Comparison of ENCODE assay signal across 19 mouse cellular contexts in the genomic region with DNA sequence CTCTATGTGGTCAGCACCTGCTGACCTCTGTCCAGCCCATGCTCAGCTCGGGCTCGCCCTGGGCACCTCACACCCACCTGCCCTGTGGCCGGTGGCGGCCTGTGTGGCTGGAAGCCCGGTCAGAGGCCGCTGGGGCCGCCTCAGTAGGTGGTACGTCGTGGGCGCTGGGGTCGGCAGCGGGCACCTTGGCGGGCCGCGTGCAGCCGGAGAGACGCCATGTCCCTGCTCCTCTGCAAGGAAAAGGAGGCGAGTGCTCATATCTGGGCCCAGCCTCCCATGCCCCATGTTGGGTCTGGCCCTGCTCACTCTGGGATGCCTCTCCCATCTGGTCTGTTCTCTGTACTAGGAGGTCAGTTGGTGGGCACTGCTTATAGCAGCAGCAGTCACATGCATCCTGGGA. TPM values are rescaled to one million over a fixed set of nuclear protein-coding genes. Genes with fewer than 3 reads are reported as not detected.
DNase-seq lines count a peak whose midpoint lies in the region; ATAC-seq and TF ChIP-seq lines count a peak whose summit lies in the region.
"Had no signal": no experiment of that assay in that cellular context is flagged by ENCODE, and none has a peak within 500 bp of the region (broad histone marks: within the 10 kb centered on the region; RNA-seq: fewer than 3 reads in every experiment).

No protein-coding gene starts in this region.

- no peak overlapping the region for H3K4me2 ChIP-seq in heart, postnatal 0 days (ENCODE audit: low read depth, low read length)
- H3K4me2 ChIP-seq in midbrain, embryonic 13.5 days (replicated peaks) = no peak overlapping the region
- H3K4me2 ChIP-seq in midbrain, embryonic 15.5 days = no peak overlapping the region
- no peak overlapping the region for H3K4me2 ChIP-seq in myocyte (ENCODE audit: low read depth)
- H3K4me2 ChIP-seq: hindbrain, embryonic 12.5 days; neural tube, embryonic 13.5 days; stomach, embryonic 15.5 days had no signal

- H3K27ac ChIP-seq in heart, postnatal 0 days (ENCODE audit: low read depth) = peak overlapping the region; percentile 72
- H3K27ac ChIP-seq in midbrain, embryonic 13.5 days = 0 out of 2 replicates have a peak overlapping the region, but pooled peaks have one; percentile 19
- no peak overlapping the region for H3K27ac ChIP-seq in midbrain, embryonic 15.5 days
- H3K27ac ChIP-seq in cerebellum, adult 2 months (ENCODE audit: insufficient read depth, low read length) = no peak overlapping the region
- H3K27ac ChIP-seq: hindbrain, embryonic 12.5 days; kidney, postnatal 0 days; layer of hippocampus, adult 2 months; neural tube, embryonic 13.5 days; stomach, embryonic 15.5 days had no signal

- intact Hi-C loops in heart, postnatal 14 days (cut with DNase I) = no loop called here

- no peak for TF ChIP-seq CTCF in heart, postnatal 0 days (IDR thresholded peaks at IDR 0.05; ENCODE audit: low read depth)
- no peak for TF ChIP-seq CTCF in cerebellum, adult 2 months (IDR thresholded peaks at IDR 0.05; ENCODE audit: borderline replicate concordance, insufficient read depth, low read depth, low read length)

- DNase-seq in heart, adult 11 months = peak; percentile 91
- DNase-seq in heart, postnatal 4 days = no peak
- DNase-seq in heart, postnatal 0 days (ENCODE audit: low spot score) = no peak
- no peak for DNase-seq in heart, postnatal 14 days
- no peak for DNase-seq in cerebellum, adult 2 months
- DNase-seq: adrenal gland, postnatal 25 days; cerebellum, adult 18-20 months; gastrocnemius, postnatal 14 days; right cerebral cortex, postnatal 14 days; thymus, adult 2 months had no signal

- 86% methylated on average over 15 of the region's 18 CpGs for WGBS in heart, postnatal 0 days
- WGBS in midbrain, embryonic 13.5 days = 90% methylated on average over 18 of the region's 18 CpGs
- 88% methylated on average over 18 of the region's 18 CpGs for WGBS in midbrain, embryonic 15.5 days
- 77% methylated on average over 18 of the region's 18 CpGs for WGBS in cerebellum, adult 2 months

- no peak for TF ChIP-seq EP300 in heart, postnatal 0 days (IDR thresholded peaks at IDR 0.05; ENCODE audit: low read depth)

- H3K36me3 ChIP-seq in heart, postnatal 0 days (replicated peaks; ENCODE audit: control insufficient read depth, insufficient read depth, low read length) = peaks cover 54% of the 10 kb centered on the region
- peaks cover 89% of the 10 kb centered on the region for H3K36me3 ChIP-seq in midbrain, embryonic 13.5 days
- peaks cover 26% of the 10 kb centered on the region for H3K36me3 ChIP-seq in midbrain, embryonic 15.5 days (replicated peaks)
- peaks cover 18% of the 10 kb centered on the region for H3K36me3 ChIP-seq in myocyte (ENCODE audit: control insufficient read depth, insufficient read depth)

- peak; percentile 37 for ATAC-seq in heart, postnatal 0 days (ENCODE audit: insufficient read depth, low read depth)
- ATAC-seq in midbrain, embryonic 13.5 days = no peak
- no peak for ATAC-seq in midbrain, embryonic 15.5 days (replicated peaks)
- ATAC-seq: intestine, embryonic 16.5 days had no signal

- H3K9me3 ChIP-seq in heart, postnatal 0 days (replicated peaks; ENCODE audit: control insufficient read depth, low read length) = no peaks in the 10 kb centered on the region
- no peaks in the 10 kb centered on the region for H3K9me3 ChIP-seq in midbrain, embryonic 13.5 days
- H3K9me3 ChIP-seq in midbrain, embryonic 15.5 days = no peaks in the 10 kb centered on the region
- H3K9me3 ChIP-seq: hindbrain, embryonic 12.5 days; neural tube, embryonic 13.5 days; stomach, embryonic 15.5 days had no signal

- no peak overlapping the region for H3K4me3 ChIP-seq in heart, postnatal 0 days (ENCODE audit: low read depth, low read length)
- no peak overlapping the region for H3K4me3 ChIP-seq in midbrain, embryonic 13.5 days (replicated peaks)
- H3K4me3 ChIP-seq in midbrain, embryonic 15.5 days = no peak overlapping the region
- no peak overlapping the region for H3K4me3 ChIP-seq in myocyte
- H3K4me3 ChIP-seq in cerebellum, adult 2 months (replicated peaks; ENCODE audit: insufficient read depth, low read depth, low read length) = no peak overlapping the region
- H3K4me3 ChIP-seq: hindbrain, embryonic 12.5 days; layer of hippocampus, adult 2 months; neural tube, embryonic 13.5 days; stomach, embryonic 15.5 days had no signal

- H3ac ChIP-seq in myocyte (ENCODE audit: control insufficient read depth, insufficient read length) = no peak overlapping the region

- no peaks in the 10 kb centered on the region for H3K79me2 ChIP-seq in myocyte (ENCODE audit: control insufficient read depth, insufficient read depth)

- TF ChIP-seq POLR2A in myocyte (IDR thresholded peaks at IDR 0.05; ENCODE audit: insufficient read length, low read depth) = no peak
- no peak for TF ChIP-seq POLR2A in cerebellum, adult 2 months (IDR thresholded peaks at IDR 0.05; ENCODE audit: borderline replicate concordance, insufficient read depth, low read length)

- H3K4me1 ChIP-seq in heart, postnatal 0 days (ENCODE audit: control insufficient read depth, insufficient read depth) = peaks cover 28% of the 10 kb centered on the region
- H3K4me1 ChIP-seq in midbrain, embryonic 13.5 days (replicated peaks) = no peaks in the 10 kb centered on the region
- no peaks in the 10 kb centered on the region for H3K4me1 ChIP-seq in midbrain, embryonic 15.5 days
- H3K4me1 ChIP-seq in cerebellum, adult 2 months (ENCODE audit: control insufficient read depth, insufficient read depth, low read length) = peaks cover 3% of the 10 kb centered on the region; the same call in 1 of the 2 replicates
- H3K4me1 ChIP-seq: hindbrain, embryonic 12.5 days; neural tube, embryonic 13.5 days had no signal

- H3K27me3 ChIP-seq in heart, postnatal 0 days (ENCODE audit: control insufficient read depth, insufficient read depth, low read length) = no peaks in the 10 kb centered on the region
- H3K27me3 ChIP-seq in midbrain, embryonic 13.5 days = no peaks in the 10 kb centered on the region
- no peaks in the 10 kb centered on the region for H3K27me3 ChIP-seq in midbrain, embryonic 15.5 days (replicated peaks)
- H3K27me3 ChIP-seq in myocyte (ENCODE audit: control insufficient read depth, insufficient read depth, insufficient read length) = no peaks in the 10 kb centered on the region
- H3K27me3 ChIP-seq in cerebellum, adult 2 months (ENCODE audit: control insufficient read depth, insufficient read depth, low read length) = no peaks in the 10 kb centered on the region
- H3K27me3 ChIP-seq: hindbrain, embryonic 12.5 days; neural tube, embryonic 13.5 days; stomach, embryonic 15.5 days had no signal

- H3K9ac ChIP-seq in heart, postnatal 0 days (replicated peaks; ENCODE audit: low read depth, low read length) = no peak overlapping the region
- H3K9ac ChIP-seq in midbrain, embryonic 13.5 days (replicated peaks) = no peak overlapping the region
- no peak overlapping the region for H3K9ac ChIP-seq in midbrain, embryonic 15.5 days
- H3K9ac ChIP-seq: hindbrain, embryonic 12.5 days; neural tube, embryonic 13.5 days; stomach, embryonic 15.5 days had no signal

TF ChIP-seq in myocyte, 11 proteins besides CTCF, POLR2A, EP300 and RAD21:
- TF ChIP-seq POLR2AphosphoS2 (IDR thresholded peaks at IDR 0.05; ENCODE audit: insufficient read length, low read depth) (peak; percentile 30), MYOD1 (IDR thresholded peaks at IDR 0.05; ENCODE audit: control insufficient read depth in 1 of 3, insufficient read length in 2 of 3, low read depth in 2 of 3) (peak in 1 of 3 experiments; percentile 49), SRF (IDR thresholded peaks at IDR 0.05; ENCODE audit: control insufficient read depth, insufficient read length, low read depth) (no peak), MYOG (IDR thresholded peaks at IDR 0.05; ENCODE audit: control insufficient read depth in 1 of 3, insufficient read depth in 1 of 3, insufficient read length in 2 of 3, low read depth in 2 of 3) (no peak)
TF ChIP-seq in myocyte: peak in this region for 2.

RNA-seq across cellular contexts. Expression of a gene that starts 10.8 kb away (rescaled TPM):
- total RNA-seq in heart, postnatal 4 days (2021) = 10 to 100 TPM; 13.3 to 22.8 TPM
- 153 and 260 TPM in 2 replicates for total RNA-seq in heart, postnatal 0 days (2014; rRNA removed; ENCODE audit: low replicate concordance)
- polyA plus RNA-seq in heart, postnatal 0 days (2015; fragmentation: Nextera tagmentation; extraction: Ambion mirVana) = 15.6 and 17.0 TPM in 2 replicates
- 1 to 10 TPM; 1.9 to 2.2 TPM for total RNA-seq in heart, postnatal 14 days (2021)
- polyA plus RNA-seq in midbrain, embryonic 13.5 days (2015; fragmentation: Nextera tagmentation; extraction: Ambion mirVana) = 10.1 and 14.0 TPM in 2 replicates
- 8.4 and 10.4 TPM in 2 replicates for polyA plus RNA-seq in midbrain, embryonic 15.5 days (2015; fragmentation: Nextera tagmentation; extraction: Ambion mirVana)
- polyA plus RNA-seq in myocyte (2012; fragmentation: generic; extraction: Trizol) = 9.7 TPM
- 1.6 and 1.9 TPM in 2 replicates for polyA plus RNA-seq in cerebellum, adult 2 months (2012; rRNA removed)

RNA-seq across cellular contexts. Expression of a gene that starts 26.4 kb away (rescaled TPM):
- 1 to 10 TPM; 2.1 to 2.4 TPM for total RNA-seq in heart, postnatal 4 days (2021)
- 0.43 and 1.5 TPM in 2 replicates for total RNA-seq in heart, postnatal 0 days (2014; rRNA removed; ENCODE audit: low replicate concordance)
- polyA plus RNA-seq in heart, postnatal 0 days (2015; fragmentation: Nextera tagmentation; extraction: Ambion mirVana) = 1.3 and 1.6 TPM in 2 replicates
- 1 to 10 TPM; 1.2 to 1.6 TPM for total RNA-seq in heart, postnatal 14 days (2021)
- 5.2 and 6.1 TPM in 2 replicates for polyA plus RNA-seq in midbrain, embryonic 13.5 days (2015; fragmentation: Nextera tagmentation; extraction: Ambion mirVana)
- 7.4 and 8.2 TPM in 2 replicates for polyA plus RNA-seq in midbrain, embryonic 15.5 days (2015; fragmentation: Nextera tagmentation; extraction: Ambion mirVana)
- polyA plus RNA-seq in myocyte (2012; fragmentation: generic; extraction: Trizol) = 1.8 TPM
- 4.4 TPM in 2 replicates for polyA plus RNA-seq in cerebellum, adult 2 months (2012; rRNA removed)

RNA-seq across cellular contexts. Expression of a gene that starts 32.1 kb away (rescaled TPM):
- 10 to 100 TPM; 84.4 to 91.9 TPM for total RNA-seq in heart, postnatal 4 days (2021)
- total RNA-seq in heart, postnatal 0 days (2014; rRNA removed; ENCODE audit: low replicate concordance) = 51.9 and 52.8 TPM in 2 replicates
- polyA plus RNA-seq in heart, postnatal 0 days (2015; fragmentation: Nextera tagmentation; extraction: Ambion mirVana) = 42.0 and 46.7 TPM in 2 replicates
- 10 to 100 TPM; 70.8 to 73.8 TPM for total RNA-seq in heart, postnatal 14 days (2021)
- polyA plus RNA-seq in midbrain, embryonic 13.5 days (2015; fragmentation: Nextera tagmentation; extraction: Ambion mirVana) = 152 and 161 TPM in 2 replicates
- 173 and 176 TPM in 2 replicates for polyA plus RNA-seq in midbrain, embryonic 15.5 days (2015; fragmentation: Nextera tagmentation; extraction: Ambion mirVana)
- polyA plus RNA-seq in myocyte (2012; fragmentation: generic; extraction: Trizol) = 79.5 TPM
- 110 and 111 TPM in 2 replicates for polyA plus RNA-seq in cerebellum, adult 2 months (2012; rRNA removed)

Comparison
In these comparisons a context has a peak if more than half of its experiments do, and no peak if none do; other contexts are left out.
1. H3K27ac ChIP-seq: peak in heart, postnatal 0 days (single experiment) and midbrain, embryonic 13.5 days (single experiment); none in midbrain, embryonic 15.5 days (single experiment) and cerebellum, adult 2 months (single experiment).